Mouse (Mus musculus) heart, adult 8-10 months (tissue): ENCODE results near the gene Syt9. TPM values are rescaled to one million over a fixed set of nuclear protein-coding genes. Genes with fewer than 3 reads are reported as not detected.
"Not testable (repeated sequence)": the region's sequence is repeated elsewhere in the genome, so short reads cannot be mapped to it uniquely, and the experiment has no call there.

Experiments
- DNase-seq: peaks from one replicate; pipeline ENCODE4 v3.0.0; 2022; ENCODE audit warnings: low spot score
- total RNA-seq, 4 experiments: library from RNA; stranded (reverse); gene quantifications; 2 replicates each; pipeline ENCODE4 v1.2.4; 2022

The Syt9 gene
- total RNA-seq, 4 experiments from 2014 or later: 0.08 to 0.35 (median 0.09) TPM; not detected in 1

DNA sequence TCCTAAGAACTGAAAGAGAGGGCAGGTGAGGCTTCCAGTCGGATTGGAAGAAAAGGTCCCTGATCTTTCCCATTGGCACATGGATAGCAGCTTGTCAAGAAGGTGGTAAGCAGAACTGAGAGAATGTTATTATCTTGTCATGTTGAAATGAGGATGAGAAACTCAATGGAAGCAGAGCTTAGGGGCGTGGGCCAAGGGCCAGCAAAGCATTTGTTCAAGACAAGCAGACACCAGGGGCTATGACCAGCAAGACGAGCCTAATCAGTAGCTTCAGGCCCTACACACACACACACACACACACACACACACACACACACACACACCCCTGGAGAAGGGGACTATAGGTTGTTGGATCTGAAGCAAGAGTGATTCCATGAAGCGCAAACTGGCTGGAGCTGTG is 90.6 kb downstream of the Syt9 start:
- DNase-seq: no peak

DNA sequence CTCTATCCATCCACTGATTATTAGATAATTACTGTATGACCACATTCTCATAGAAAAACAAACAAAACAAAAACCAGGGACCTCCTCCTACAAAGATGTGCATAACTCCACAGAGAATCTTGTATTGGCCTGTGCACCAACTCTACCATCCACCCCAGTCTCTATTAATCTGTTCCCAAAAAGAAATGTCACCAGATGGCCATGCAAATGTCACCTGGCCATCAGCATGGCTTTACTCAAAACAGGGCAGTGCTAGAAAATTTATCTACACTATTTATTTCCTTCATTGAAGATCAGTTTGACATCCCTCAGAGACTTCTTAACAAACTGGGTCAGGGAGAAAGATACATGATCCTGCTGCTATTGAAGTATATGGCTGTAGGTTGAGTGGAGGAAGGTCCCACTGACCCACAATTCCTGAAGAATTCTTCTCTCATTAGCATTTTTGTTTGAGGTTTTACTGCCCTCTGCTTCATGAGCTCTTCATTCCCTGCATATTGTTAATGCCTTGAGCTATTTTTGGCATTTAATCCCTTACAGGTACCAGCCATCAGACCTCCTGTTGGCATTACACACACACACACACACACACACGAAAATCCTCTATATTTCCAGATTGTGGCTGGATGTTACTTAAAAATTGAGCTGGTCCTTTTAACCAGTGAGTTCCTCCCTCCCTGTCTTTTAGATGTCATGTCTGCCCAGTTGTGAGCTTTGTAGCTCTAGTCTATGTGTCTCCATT is 91.3 kb downstream of the Syt9 start:
- no peak for DNase-seq

- no peak for DNase-seq
These were observed 92.4 kb downstream of the Syt9 start for GRCm38 (mm10) chr7:107462962-107463361.

GRCm38 (mm10) chr7:107465081-107465480 is 94.6 kb downstream of the Syt9 start:
- DNase-seq: no peak

DNA sequence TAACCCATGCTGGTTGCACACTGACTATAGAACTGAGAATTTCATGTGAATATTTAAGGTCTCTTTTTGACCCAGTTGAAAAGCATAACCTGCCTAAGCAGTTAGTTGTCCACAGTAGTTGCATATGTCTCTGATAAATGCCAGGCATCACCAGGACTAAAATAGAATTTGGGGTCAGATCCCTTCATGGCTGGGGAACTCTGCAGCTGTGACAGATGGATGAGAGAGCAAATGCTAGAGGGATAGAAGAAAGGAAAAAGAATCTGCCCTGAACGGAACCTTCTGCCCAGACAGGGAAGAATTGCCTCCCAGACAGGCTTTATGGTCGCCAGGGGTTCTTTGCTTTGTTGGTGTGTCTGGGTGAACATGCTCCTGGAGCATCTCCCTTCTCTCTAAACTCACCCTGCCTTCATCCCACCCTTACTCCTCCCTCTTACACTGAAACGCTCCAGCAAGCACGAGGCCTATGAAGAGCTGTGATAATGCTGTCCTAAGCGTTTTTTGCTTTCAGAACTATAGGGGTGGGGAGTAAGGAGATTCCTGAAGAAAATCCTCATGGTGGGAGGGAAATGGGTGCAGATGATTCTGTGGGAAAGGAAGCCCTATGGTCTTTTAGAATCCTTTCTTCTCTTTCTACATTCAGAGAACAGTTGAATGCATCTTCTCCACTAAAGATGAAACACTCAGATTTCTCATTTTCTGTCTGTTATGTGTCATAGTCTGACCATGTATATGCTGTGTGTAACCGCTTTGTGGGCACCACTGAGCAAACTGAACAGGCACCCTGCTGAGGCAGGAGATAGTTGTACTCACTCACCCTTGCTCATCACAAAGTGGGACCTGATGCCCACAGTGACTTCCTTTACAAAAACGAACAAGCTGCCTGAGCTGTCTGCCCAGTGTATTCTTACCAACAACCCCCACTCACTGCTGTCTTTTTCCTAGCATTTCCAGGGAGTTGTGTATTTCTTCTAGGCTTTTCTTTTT is 108.7 kb downstream of the Syt9 start:
- no peak for DNase-seq

GRCm38 (mm10) chr7:107485709-107486108 is 115.2 kb downstream of the Syt9 start:
- not testable (repeated sequence) for DNase-seq

GRCm38 (mm10) chr7:107495428-107495827 is 124.9 kb downstream of the Syt9 start:
- DNase-seq: no peak

DNA sequence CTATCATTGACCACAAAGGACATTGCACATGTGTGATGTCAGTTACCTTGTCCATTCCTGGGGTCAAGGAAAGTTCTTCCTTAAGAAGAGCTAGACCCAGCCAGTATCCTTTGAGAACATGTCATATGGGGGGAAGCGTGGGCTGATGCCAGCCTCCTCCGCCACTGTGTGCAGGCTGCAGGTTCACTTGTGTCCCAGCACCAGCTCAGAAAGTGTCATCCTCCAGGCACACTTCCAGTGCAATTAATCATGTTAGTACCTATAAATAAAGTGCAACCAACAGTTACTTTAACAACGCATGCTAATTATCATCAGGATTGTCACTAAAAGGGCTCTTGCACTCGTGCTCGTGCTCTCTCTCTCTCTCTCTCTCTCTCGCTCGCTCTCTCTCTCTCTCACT is 126.4 kb downstream of the Syt9 start:
- DNase-seq: no peak

GRCm38 (mm10) chr7:107500641-107501040 is 130.1 kb downstream of the Syt9 start:
- no peak for DNase-seq

GRCm38 (mm10) chr7:107504761-107505712 is 134.5 kb downstream of the Syt9 start:
- DNase-seq: no peak

DNA sequence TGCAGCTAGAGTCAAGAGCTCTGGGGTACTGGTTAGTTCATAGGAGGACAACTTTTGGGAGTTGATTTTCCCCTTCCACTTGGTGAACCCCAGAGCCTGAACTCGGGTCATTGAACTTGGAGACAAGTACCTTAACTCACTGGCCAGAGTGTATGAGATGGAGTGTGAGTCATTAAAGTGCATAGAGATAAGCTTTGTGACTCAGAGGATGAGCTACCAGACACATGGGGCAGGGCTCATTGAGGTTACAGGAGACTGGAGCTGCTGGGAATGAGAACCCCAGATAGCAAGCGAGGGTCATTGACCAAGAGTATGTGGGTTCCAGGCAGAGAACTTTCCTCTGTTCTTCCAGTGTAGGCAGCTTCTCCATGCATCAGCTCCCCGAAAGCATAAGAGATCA is 137.4 kb downstream of the Syt9 start:
- DNase-seq: no peak

GRCm38 (mm10) chr7:107509740-107510139 is 139.2 kb downstream of the Syt9 start:
- no peak for DNase-seq

DNA sequence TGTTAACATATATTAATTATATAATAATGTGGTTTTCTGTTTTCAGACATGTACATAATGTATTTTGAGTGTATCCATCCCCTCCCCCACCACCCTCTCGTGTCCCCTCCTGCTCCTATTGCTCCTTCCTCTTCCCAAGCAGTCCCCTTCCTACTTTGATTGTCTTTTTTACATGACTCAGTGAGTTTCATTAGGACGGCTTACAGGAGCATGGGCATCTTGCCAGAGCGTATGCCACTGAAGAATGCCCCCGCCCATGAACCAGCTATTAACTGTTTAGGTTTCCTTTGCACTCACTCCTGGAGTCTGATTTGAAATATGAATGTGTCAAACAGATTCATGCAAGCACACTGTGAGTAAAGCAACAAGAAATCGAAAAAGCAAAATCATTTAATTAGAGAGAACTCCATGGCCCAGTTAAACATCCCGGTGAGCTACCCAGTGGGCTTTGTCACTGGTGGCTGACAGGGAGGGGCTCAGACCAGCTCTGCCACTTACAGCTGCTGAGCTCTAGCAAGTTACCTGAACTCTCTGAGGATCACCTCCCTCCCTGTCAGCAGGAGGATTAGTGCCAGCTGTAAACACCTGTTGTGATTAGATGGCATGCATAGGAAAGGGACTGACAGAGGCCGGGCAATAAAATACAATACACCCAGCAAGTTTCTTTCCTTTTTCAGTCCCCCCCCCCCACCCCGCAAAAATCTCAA is 146.3 kb downstream of the Syt9 start:
- no peak for DNase-seq

- no peak for DNase-seq
These were observed 148.9 kb downstream of the Syt9 start for GRCm38 (mm10) chr7:107519256-107520025.

GRCm38 (mm10) chr7:107521411-107521810 is 150.9 kb downstream of the Syt9 start:
- no peak for DNase-seq

DNA sequence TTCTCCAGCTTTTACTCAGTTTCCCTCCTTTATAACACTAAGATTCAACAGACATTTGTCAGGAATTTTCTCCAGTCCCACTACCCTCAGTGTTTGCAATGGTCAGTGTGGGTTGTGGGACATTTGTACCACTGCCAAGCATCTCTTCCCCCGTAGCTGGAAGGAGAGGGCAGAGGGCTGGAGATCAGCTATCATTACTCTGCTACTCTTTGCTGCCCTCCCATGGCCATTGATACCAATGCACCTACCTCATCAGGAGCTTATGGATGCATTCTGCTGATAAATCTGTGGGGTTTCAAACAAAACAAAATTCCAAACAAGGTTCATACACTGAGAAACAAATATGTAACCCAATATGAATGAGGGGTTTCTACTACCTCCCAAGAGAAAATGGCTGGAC is 155.8 kb downstream of the Syt9 start:
- DNase-seq: no peak

DNA sequence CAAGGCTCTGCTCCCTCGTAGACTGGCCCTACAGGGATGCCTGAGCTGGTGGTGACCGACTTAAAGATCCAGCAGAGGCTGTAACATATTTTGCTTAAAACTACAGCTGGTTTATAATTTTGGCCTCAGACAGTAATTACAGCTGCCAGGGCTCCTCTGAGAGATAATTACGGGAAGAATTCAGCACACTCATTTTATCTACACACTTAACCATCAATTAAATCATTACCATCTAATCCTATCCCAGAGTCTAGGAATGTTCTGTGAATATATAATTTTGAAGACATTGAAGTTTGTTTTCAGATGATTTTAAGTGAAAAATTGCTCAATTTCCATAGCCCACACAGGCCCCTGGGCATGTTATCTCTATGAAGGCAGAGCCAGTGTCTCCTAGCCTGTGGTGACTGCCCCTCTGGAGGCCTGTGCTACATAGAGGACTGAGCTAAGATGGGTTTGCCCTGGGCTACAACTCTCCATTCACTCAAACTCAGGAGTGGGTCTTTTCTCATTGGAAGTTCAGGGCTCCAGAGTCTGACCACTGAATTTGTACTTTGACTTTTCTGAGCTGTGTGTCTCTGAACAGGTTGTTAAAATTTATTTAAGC is 157.7 kb downstream of the Syt9 start:
- DNase-seq: no peak

DNA sequence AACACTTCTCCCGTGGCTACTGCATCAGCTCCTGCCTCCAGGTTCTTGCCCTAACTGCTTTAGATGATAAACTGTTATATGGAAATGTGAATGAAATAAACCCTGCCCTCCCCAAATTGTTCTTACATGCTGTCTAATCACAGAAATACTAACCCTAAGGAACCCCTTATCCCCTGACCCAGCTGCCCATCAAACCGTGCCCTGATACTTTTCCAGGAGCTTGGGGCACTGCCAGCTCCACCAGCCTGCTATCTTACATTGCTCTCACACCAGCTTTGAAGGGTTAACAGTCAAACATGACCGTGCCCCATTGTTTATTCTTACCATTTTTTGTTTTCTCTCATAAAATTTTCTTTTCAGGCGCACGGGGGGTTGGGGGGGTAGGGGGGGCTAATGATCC is 158.8 kb downstream of the Syt9 start:
- no peak for DNase-seq

DNA sequence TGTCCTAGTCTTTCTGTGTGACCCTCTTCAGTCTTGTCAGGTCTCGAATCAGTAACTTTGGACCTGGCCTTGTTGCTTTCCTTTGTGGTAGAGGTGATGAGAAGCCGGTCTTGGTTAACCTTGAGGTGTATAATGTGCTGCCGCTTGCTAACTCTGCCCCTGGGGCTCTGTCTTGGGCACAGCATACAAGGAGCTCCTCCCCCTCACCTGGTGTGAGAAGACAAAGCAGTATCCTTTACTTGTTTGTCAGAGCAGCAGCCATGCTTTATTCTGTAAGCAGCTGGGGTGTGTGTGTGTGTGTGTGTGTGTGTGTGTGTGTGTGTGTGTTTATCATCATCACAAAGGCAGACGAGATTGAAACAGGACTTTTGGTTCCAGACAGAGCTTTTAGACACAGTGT is 164.8 kb downstream of the Syt9 start:
- DNase-seq: no peak

GRCm38 (mm10) chr7:107536516-107536915 is 166.0 kb downstream of the Syt9 start:
- DNase-seq: no peak
